Mouse (Mus musculus) kidney, postnatal 0 days (tissue): Measurements from ENCODE around the gene Mllt10. TPM values are rescaled to one million over a fixed set of nuclear protein-coding genes. Genes with fewer than 3 reads are reported as not detected.

Experiments used
- ATAC-seq: fragments of 200-750 bp; cut with Nextera tagmentation; replicated peaks from 2 replicates; pipeline ENCODE4 v1.8.0; 2017; ENCODE audit warnings: low read depth, moderate number of reproducible peaks, moderate TSS enrichment, moderate library complexity; ENCODE audit not compliant: low FRiP score
- DNase-seq: peaks from one replicate; pipeline ENCODE4 v3.0.0-alpha.2; 2016; ENCODE audit warnings: low spot score
- H3K27ac ChIP-seq: fragments of 300-500 bp; sonication (generic); 2 replicates; pipeline ENCODE4 v1.5.1; 2014; ENCODE audit warnings: mild to moderate bottlenecking
- H3K27me3 ChIP-seq: fragments of 300-500 bp; sonication (generic); 2 replicates; pipeline ENCODE4 v1.6.1; 2014; ENCODE audit warnings: low read length, mixed read lengths; ENCODE audit not compliant: insufficient read depth
- H3K36me3 ChIP-seq: fragments of 300-500 bp; sonication (generic); 2 replicates; pipeline ENCODE4 v1.6.1; 2014; ENCODE audit warnings: low read length, mixed read lengths; ENCODE audit not compliant: insufficient read depth
- H3K4me1 ChIP-seq: fragments of 300-500 bp; sonication (generic); replicated peaks from 2 replicates; pipeline ENCODE4 v1.6.1; 2014; ENCODE audit warnings: antibody characterized with exemption, low read length, mixed read lengths; ENCODE audit not compliant: insufficient read depth
- H3K4me2 ChIP-seq: fragments of 300-500 bp; sonication (generic); 2 replicates; pipeline ENCODE4 v1.6.1; 2014; ENCODE audit warnings: mild to moderate bottlenecking, low read length, moderate library complexity, mixed read lengths
- H3K4me3 ChIP-seq: fragments of 300-500 bp; sonication (generic); replicated peaks from 2 replicates; pipeline ENCODE4 v1.5.1; 2014; ENCODE audit warnings: low read depth, low read length
- H3K9ac ChIP-seq: fragments of 300-500 bp; sonication (generic); 2 replicates; pipeline ENCODE4 v1.6.1; 2014; ENCODE audit warnings: low read depth, low read length
- H3K9me3 ChIP-seq: fragments of 300-500 bp; sonication (generic); replicated peaks from 2 replicates; pipeline ENCODE4 v1.6.1; 2016; ENCODE audit warnings: low read length, inconsistent platforms, mixed read lengths
- CTCF ChIP-seq: IDR thresholded peaks from 2 replicates; pipeline ENCODE4 v1.5.1; 2016; ENCODE audit warnings: antibody characterized with exemption, low read depth, mild to moderate bottlenecking, moderate library complexity
- WGBS: fragments of 180-500 bp; shearing (Covaris S2); extraction: QIAGEN DNeasy Blood & Tissue Kit; methylation state at CpG from one replicate; pipeline ENCODE4 v1.1.7; 2014; 5-methylcytosine and 5-hydroxymethylcytosine counted together
- polyA plus RNA-seq: library from polyadenylated mRNA; unstranded; fragments of >200 nt; fragmentation: Nextera tagmentation; extraction: Ambion mirVana; gene quantifications from 2 replicates; pipeline ENCODE4 v1.2.1, GENCODE M21; 2015

The Mllt10 gene
- polyA plus RNA-seq, 1 experiment from 2014 or later, result 48.9 TPM

GRCm38 (mm10) chr2:18208578-18208977 lies 153.5 kb downstream of the Mllt10 start:
- no peak overlapping the region for H3K27ac ChIP-seq
- no peaks in the 10 kb centered on the region for H3K27me3 ChIP-seq
- 81% methylated on average over 6 of the region's 6 CpGs for WGBS
- no peak overlapping the region for H3K9ac ChIP-seq
- ATAC-seq (no peak), DNase-seq (no peak)
- no peaks in the 10 kb centered on the region for H3K4me1 ChIP-seq
- H3K9me3 ChIP-seq, result no peaks in the 10 kb centered on the region
- no peak for TF ChIP-seq CTCF
- H3K4me3 ChIP-seq, result no peak overlapping the region
- peaks cover 51% of the 10 kb centered on the region for H3K36me3 ChIP-seq
- no peak overlapping the region for H3K4me2 ChIP-seq

- ATAC-seq (no peak), DNase-seq (no peak)
- Histone ChIP-seq H3K27me3 (no peaks in the 10 kb centered on the region), H3K9me3 (no peaks in the 10 kb centered on the region), H3K27ac (no peak overlapping the region), H3K4me2 (no peak overlapping the region), H3K4me1 (no peaks in the 10 kb centered on the region), H3K36me3 (peaks cover 58% of the 10 kb centered on the region), H3K4me3 (no peak overlapping the region), H3K9ac (no peak overlapping the region)
- TF ChIP-seq CTCF, result no peak
- 87% methylated on average over 7 of the region's 7 CpGs for WGBS
Observed at GRCm38 (mm10) chr2:18209211-18209823, 154.3 kb downstream of the Mllt10 start.

GRCm38 (mm10) chr2:18209948-18210347 lies 154.9 kb downstream of the Mllt10 start:
- no peak overlapping the region for H3K27ac ChIP-seq
- H3K4me2 ChIP-seq, result no peak overlapping the region
- no peak for ATAC-seq
- no peak overlapping the region for H3K4me3 ChIP-seq
- H3K4me1 ChIP-seq, result no peaks in the 10 kb centered on the region
- no peak for TF ChIP-seq CTCF
- H3K9ac ChIP-seq, result no peak overlapping the region
- no peak for DNase-seq
- peaks cover 60% of the 10 kb centered on the region for H3K36me3 ChIP-seq
- H3K27me3 ChIP-seq, result no peaks in the 10 kb centered on the region
- no peaks in the 10 kb centered on the region for H3K9me3 ChIP-seq
- WGBS, result 89% methylated on average over 4 of the region's 4 CpGs

GRCm38 (mm10) chr2:18214031-18214430 lies 159.0 kb downstream of the Mllt10 start:
- H3K27ac ChIP-seq, result no peak overlapping the region
- H3K9ac ChIP-seq, result no peak overlapping the region
- H3K4me1 ChIP-seq, result no peaks in the 10 kb centered on the region
- no peak overlapping the region for H3K4me2 ChIP-seq
- DNase-seq, result no peak
- 90% methylated on average over 2 of the region's 2 CpGs for WGBS
- H3K27me3 ChIP-seq, result no peaks in the 10 kb centered on the region
- TF ChIP-seq CTCF, result no peak
- H3K9me3 ChIP-seq, result no peaks in the 10 kb centered on the region
- no peak overlapping the region for H3K4me3 ChIP-seq
- H3K36me3 ChIP-seq, result peaks cover 50% of the 10 kb centered on the region
- ATAC-seq, result no peak

- Histone ChIP-seq H3K4me1 (0 out of 2 replicates have a peak, but pooled peaks cover 2% of the 10 kb centered on the region), H3K4me3 (no peak overlapping the region), H3K4me2 (no peak overlapping the region), H3K9me3 (no peaks in the 10 kb centered on the region), H3K36me3 (peaks cover 32% of the 10 kb centered on the region), H3K9ac (no peak overlapping the region), H3K27ac (no peak overlapping the region), H3K27me3 (no peaks in the 10 kb centered on the region)
- 36% methylated on average over 3 of the region's 3 CpGs for WGBS
- TF ChIP-seq CTCF, result peak; percentile 50
- peak; percentile 85 for ATAC-seq
- DNase-seq, result peak; percentile 79
Observed at GRCm38 (mm10) chr2:18217867-18218266, 162.8 kb downstream of the Mllt10 start.

- peaks cover 26% of the 10 kb centered on the region for H3K36me3 ChIP-seq
Observed at GRCm38 (mm10) chr2:18218500-18218899, 163.5 kb downstream of the Mllt10 start.

GRCm38 (mm10) chr2:18219136-18219535 lies 164.1 kb downstream of the Mllt10 start:
- H3K9ac ChIP-seq, result no peak overlapping the region
- 0 out of 2 replicates have a peak, but pooled peaks cover 2% of the 10 kb centered on the region for H3K4me1 ChIP-seq
- no peak overlapping the region for H3K4me2 ChIP-seq
- no peaks in the 10 kb centered on the region for H3K27me3 ChIP-seq
- H3K27ac ChIP-seq, result no peak overlapping the region
- no peak overlapping the region for H3K4me3 ChIP-seq
- no peaks in the 10 kb centered on the region for H3K9me3 ChIP-seq
- 43% methylated on average over 8 of the region's 8 CpGs for WGBS
- no peak for TF ChIP-seq CTCF
- H3K36me3 ChIP-seq, result peaks cover 21% of the 10 kb centered on the region
- ATAC-seq, result no peak
- peak; percentile 17 for DNase-seq

More at GRCm38 (mm10) chr2:18218500-18218899, 163.5 kb downstream of the Mllt10 start:
- H3K9ac ChIP-seq, result no peak overlapping the region
- H3K27ac ChIP-seq, result no peak overlapping the region
- no peak for DNase-seq
- no peak overlapping the region for H3K4me2 ChIP-seq
- H3K4me3 ChIP-seq, result no peak overlapping the region
- WGBS, result 57% methylated on average over 5 of the region's 5 CpGs
- 0 out of 2 replicates have a peak, but pooled peaks cover 2% of the 10 kb centered on the region for H3K4me1 ChIP-seq
- no peak for ATAC-seq
- no peak for TF ChIP-seq CTCF
- no peaks in the 10 kb centered on the region for H3K27me3 ChIP-seq
- no peaks in the 10 kb centered on the region for H3K9me3 ChIP-seq
